Mouse (Mus musculus): ENCODE results near the gene Cbx7.

DNA sequence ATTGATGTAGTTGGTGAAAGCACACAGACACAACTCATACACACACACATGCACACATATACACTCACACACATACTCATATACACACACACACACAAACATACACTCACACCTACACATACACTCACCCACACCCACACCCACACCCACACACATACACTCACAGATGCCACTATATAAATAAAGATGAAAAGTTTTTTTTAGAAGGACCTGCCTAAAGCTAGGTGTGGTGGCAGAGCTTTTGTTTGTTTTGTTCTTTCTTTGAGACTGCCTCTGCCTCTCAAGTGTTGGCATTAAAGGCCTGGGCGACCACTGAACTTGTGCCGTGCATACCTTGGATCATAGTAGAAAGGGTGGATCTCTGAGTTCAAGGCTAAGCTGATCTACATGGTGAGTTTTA lies 69.5 kb downstream of the Cbx7 start:
- TF ChIP-seq CTCF (IDR thresholded peaks at IDR 0.05; ENCODE audit: extremely low read depth, insufficient read depth, insufficient read length, insufficient replicate concordance): no peak
- TF ChIP-seq POLR2A (IDR thresholded peaks at IDR 0.05; ENCODE audit: low read depth, low read length): no peak

Measured in spleen, adult 2 months (tissue).